ENCODE assay signal across 9 mouse cellular contexts in genomic region chr13:55171517-55172335, GRCm38 (mm10). TPM values are rescaled to one million over a fixed set of nuclear protein-coding genes. Genes with fewer than 3 reads are reported as not detected.
DNase-seq lines count a peak whose midpoint lies in the region; ATAC-seq and TF ChIP-seq lines count a peak whose summit lies in the region.
"Had no signal": no experiment of that assay in that cellular context is flagged by ENCODE, and none has a peak within 500 bp of the region (broad histone marks: within the 10 kb centered on the region; RNA-seq: fewer than 3 reads in every experiment).

No protein-coding gene starts in this region.

- H3K79me2 ChIP-seq in CH12.LX (replicated peaks; ENCODE audit: control insufficient read depth, extremely low read depth, insufficient read depth, poor library complexity, severe bottlenecking): no peaks in the 10 kb centered on the region

- dilution Hi-C loops in CH12.LX (cut with MboI; ENCODE audit: extremely low pct_ligation_motif_present, extremely low pct_unique_long_range_greater_than_20kb, low sequenced_read_pairs): no loop called here

- H3K9me3 ChIP-seq in CH12.LX (replicated peaks; ENCODE audit: low read length): peaks cover 2% of the 10 kb centered on the region
- H3K9me3 ChIP-seq in hindbrain, embryonic 14.5 days (ENCODE audit: control insufficient read depth, low read length): no peaks in the 10 kb centered on the region
- H3K9me3 ChIP-seq in stomach, embryonic 14.5 days (ENCODE audit: control insufficient read depth, low read depth, low read length): no peaks in the 10 kb centered on the region

- H3K4me3 ChIP-seq in CH12.LX (replicated peaks in 1 of 3; ENCODE audit: low read depth in 2 of 3, low read length in 2 of 3, poor library complexity in 1 of 3): no peak overlapping the region
- no peak overlapping the region for H3K4me3 ChIP-seq in hindbrain, embryonic 14.5 days (replicated peaks; ENCODE audit: low read length)
- no peak overlapping the region for H3K4me3 ChIP-seq in stomach, embryonic 14.5 days (ENCODE audit: low read depth, low read length)

- peaks cover 11 to 12% of the 10 kb centered on the region in 2 experiments for H3K4me1 ChIP-seq in CH12.LX (ENCODE audit: control insufficient read depth in 1 of 2, insufficient read depth in 2 of 2)
- H3K4me1 ChIP-seq in hindbrain, embryonic 14.5 days (replicated peaks; ENCODE audit: control insufficient read depth, insufficient read depth, low read length): peaks cover 20% of the 10 kb centered on the region
- H3K4me1 ChIP-seq in stomach, embryonic 14.5 days (ENCODE audit: control insufficient read depth, insufficient read depth, low read length): peaks cover 11% of the 10 kb centered on the region; the same call in 1 of the 2 replicates

- H3K27me3 ChIP-seq in CH12.LX (replicated peaks): peaks cover 12% of the 10 kb centered on the region
- H3K27me3 ChIP-seq in hindbrain, embryonic 14.5 days (ENCODE audit: control insufficient read depth, insufficient read depth, low read length): no peaks in the 10 kb centered on the region
- no peaks in the 10 kb centered on the region for H3K27me3 ChIP-seq in stomach, embryonic 14.5 days (ENCODE audit: control insufficient read depth, insufficient read depth, low read length)

- no peaks in the 10 kb centered on the region for H3K36me3 ChIP-seq in CH12.LX (replicated peaks in 1 of 2; ENCODE audit: control insufficient read depth in 1 of 2, insufficient read depth in 1 of 2, low read length in 1 of 2)
- H3K36me3 ChIP-seq in hindbrain, embryonic 14.5 days (replicated peaks; ENCODE audit: control insufficient read depth, insufficient read depth): no peaks in the 10 kb centered on the region
- H3K36me3 ChIP-seq in stomach, embryonic 14.5 days (ENCODE audit: control insufficient read depth, insufficient read depth, low read length): no peaks in the 10 kb centered on the region

- no peak for TF ChIP-seq RAD21 in CH12.LX (IDR thresholded peaks at IDR 0.05; ENCODE audit: low read depth, low read length)

- H3K4me2 ChIP-seq in CH12.LX (ENCODE audit: insufficient read depth, low read depth, poor library complexity, severe bottlenecking): 0 out of 2 replicates have a peak overlapping the region, but pooled peaks have one; percentile 0
- H3K4me2 ChIP-seq in hindbrain, embryonic 14.5 days (replicated peaks): peak overlapping the region; percentile 40
- peak overlapping the region; percentile 33 for H3K4me2 ChIP-seq in stomach, embryonic 14.5 days (replicated peaks; ENCODE audit: low read depth, low read length)

- intact Hi-C loops in left cerebral cortex, postnatal 4 days (cut with DNase I): loop anchor here (10.0 kb wide), 1 partner anchor 457 kb away; no protein-coding TSS in a partner anchor

- H3K27ac ChIP-seq in CH12.LX (ENCODE audit: insufficient read depth, low read depth): no peak overlapping the region
- H3K27ac ChIP-seq in hindbrain, embryonic 14.5 days: peak overlapping the region; percentile 44
- H3K27ac ChIP-seq in stomach, embryonic 14.5 days (ENCODE audit: low read length): peak overlapping the region; percentile 80

- DNase-seq in CH12.LX (ENCODE audit: extremely low read depth): no peak
- DNase-seq in adrenal gland, postnatal 25 days: peak; percentile 63
- peak; percentile 70 for DNase-seq in gastrocnemius, adult 18-20 months (ENCODE audit: low spot score)
- peak; percentile 59 for DNase-seq in hindbrain, embryonic 14.5 days (ENCODE audit: low spot score)
- peak; percentile 87 for DNase-seq in left cerebral cortex, postnatal 4 days
- DNase-seq in thymus, postnatal 4 days: no peak

- peak; percentile 80 for ATAC-seq in hindbrain, embryonic 14.5 days (ENCODE audit: low FRiP score)
- ATAC-seq in megakaryocyte progenitor cell, adult 5-6 weeks (replicated peaks; ENCODE audit: poor library complexity): peak; percentile 42; the same call in 1 of the 2 replicates
- ATAC-seq in stomach, embryonic 14.5 days (ENCODE audit: insufficient number of reproducible peaks, insufficient read depth, low FRiP score, low read depth): peak; percentile 33; the same call in 1 of the 2 replicates

- in situ Hi-C loops in CH12.LX (cut with MboI; ENCODE audit: low pct_ligation_motif_present, low pct_unique_long_range_greater_than_20kb, low sequenced_read_pairs): loop anchor here (10.0 kb wide), 1 partner anchor 377 kb away; no protein-coding TSS in a partner anchor

- 12% methylated on average over 26 of the region's 26 CpGs for WGBS in hindbrain, embryonic 14.5 days
- 8% methylated on average over 26 of the region's 26 CpGs for WGBS in stomach, embryonic 14.5 days

- no peak for TF ChIP-seq CTCF in CH12.LX (conservative IDR thresholded peaks at IDR 0.05 in 1 of 2, IDR thresholded peaks at IDR 0.05 in 1 of 2; ENCODE audit: low read depth in 2 of 2, low read length in 2 of 2)

- H3K9ac ChIP-seq in CH12.LX (ENCODE audit: insufficient read depth, low read depth): no peak overlapping the region
- peak overlapping the region; percentile 12; the same call in 1 of the 2 replicates for H3K9ac ChIP-seq in hindbrain, embryonic 14.5 days
- H3K9ac ChIP-seq in stomach, embryonic 14.5 days (replicated peaks; ENCODE audit: low read depth, low read length): 0 out of 2 replicates have a peak overlapping the region, but pooled peaks have one; percentile 10

- peak; percentile 24; the same call in 1 of the 2 replicates for TF ChIP-seq EP300 in CH12.LX (IDR thresholded peaks at IDR 0.05; ENCODE audit: low read length)

- TF ChIP-seq POLR2A in CH12.LX (IDR thresholded peaks at IDR 0.05; ENCODE audit: low read depth, low read length): no peak

TF ChIP-seq in CH12.LX, 34 proteins besides CTCF, POLR2A, EP300 and RAD21:
- no peak for TF ChIP-seq ELF1 (IDR thresholded peaks at IDR 0.05; ENCODE audit: low read depth, low read length)
- TF ChIP-seq TBP (conservative IDR thresholded peaks at IDR 0.05; ENCODE audit: low read depth, low read length): no peak
- TF ChIP-seq USF2 (conservative IDR thresholded peaks at IDR 0.05; ENCODE audit: low read depth, low read length): no peak
- no peak for TF ChIP-seq RCOR1 (conservative IDR thresholded peaks at IDR 0.05; ENCODE audit: low read depth, low read length)
- TF ChIP-seq MXI1 (IDR thresholded peaks at IDR 0.05; ENCODE audit: low read depth, low read length): no peak
- TF ChIP-seq MAFK (IDR thresholded peaks at IDR 0.05; ENCODE audit: insufficient replicate concordance, low read length): no peak
- no peak for TF ChIP-seq CHD2 (IDR thresholded peaks at IDR 0.05; ENCODE audit: low read length)
- TF ChIP-seq TCF12 (IDR thresholded peaks at IDR 0.05; ENCODE audit: low read depth, low read length): no peak
TF ChIP-seq in CH12.LX: peak in this region for 0.

RNA-seq across cellular contexts. Expression of gene Fgfr4, which starts 19.3 kb away (rescaled TPM):
- total RNA-seq in CH12.LX (2012; rRNA removed) (not detected in 2 replicates), CH12.LX (2014; rRNA removed) (not detected in 2 replicates)
- polyA plus RNA-seq in CH12.LX (2012; ENCODE audit: insufficient read length, low read depth): not detected in 2 replicates
- total RNA-seq in adrenal gland, postnatal 25 days (2021): 35.6 and 60.4 TPM in 2 replicates
- 1 to 10 TPM; 1.2 to 1.3 TPM for total RNA-seq in gastrocnemius, adult 18-20 months (2021)
- polyA plus RNA-seq in hindbrain, embryonic 14.5 days (2014; fragmentation: Nextera tagmentation; extraction: Ambion mirVana): 0.92 and 1.7 TPM in 2 replicates
- 1 to 10 TPM; 1.1 TPM for total RNA-seq in left cerebral cortex, postnatal 4 days (2021)
- not detected in 2 replicates for total RNA-seq in megakaryocyte progenitor cell, adult 5-6 weeks (2015)
- total RNA-seq in megakaryocyte progenitor cell, adult 5-6 weeks (2017): not detected in 2 replicates
- 7.3 and 7.8 TPM in 2 replicates for polyA plus RNA-seq in stomach, embryonic 14.5 days (2014; fragmentation: Nextera tagmentation; extraction: Ambion mirVana)
- total RNA-seq: neutrophil, adult 5-6 weeks had no signal

RNA-seq across cellular contexts. Expression of gene Nsd1, which starts 37.9 kb away (rescaled TPM):
- total RNA-seq in CH12.LX (2012; rRNA removed): 13.8 and 14.6 TPM in 2 replicates
- 11.2 and 11.8 TPM in 2 replicates for total RNA-seq in CH12.LX (2014; rRNA removed)
- polyA plus RNA-seq in CH12.LX (2012; ENCODE audit: insufficient read length, low read depth): 12.6 and 13.0 TPM in 2 replicates
- total RNA-seq in adrenal gland, postnatal 25 days (2021): 121 and 142 TPM in 2 replicates
- total RNA-seq in gastrocnemius, adult 18-20 months (2021): 10 to 100 TPM; 40.0 to 47.1 TPM
- 53.9 and 70.7 TPM in 2 replicates for polyA plus RNA-seq in hindbrain, embryonic 14.5 days (2014; fragmentation: Nextera tagmentation; extraction: Ambion mirVana)
- total RNA-seq in left cerebral cortex, postnatal 4 days (2021): 100 to 1,000 TPM; 155 to 163 TPM
- 90.4 and 94.9 TPM in 2 replicates for total RNA-seq in megakaryocyte progenitor cell, adult 5-6 weeks (2015)
- 74.5 and 89.7 TPM in 2 replicates for total RNA-seq in megakaryocyte progenitor cell, adult 5-6 weeks (2017)
- 96.3 and 97.6 TPM in 2 replicates for polyA plus RNA-seq in stomach, embryonic 14.5 days (2014; fragmentation: Nextera tagmentation; extraction: Ambion mirVana)

RNA-seq across cellular contexts. Expression of gene Gm17617, which starts 38.4 kb away (rescaled TPM):
- total RNA-seq in CH12.LX (2012; rRNA removed) (not detected in 2 replicates), CH12.LX (2014; rRNA removed) (not detected in 2 replicates)
- not detected in 2 replicates for polyA plus RNA-seq in CH12.LX (2012; ENCODE audit: insufficient read length, low read depth)
- total RNA-seq in adrenal gland, postnatal 25 days (2021): not detected in 2 replicates
- total RNA-seq in gastrocnemius, adult 18-20 months (2021): not detected
- polyA plus RNA-seq in hindbrain, embryonic 14.5 days (2014; fragmentation: Nextera tagmentation; extraction: Ambion mirVana): not detected in 2 replicates
- not detected for total RNA-seq in left cerebral cortex, postnatal 4 days (2021)
- not detected in 2 replicates for total RNA-seq in megakaryocyte progenitor cell, adult 5-6 weeks (2015)
- not detected in 2 replicates for total RNA-seq in megakaryocyte progenitor cell, adult 5-6 weeks (2017)
- not detected in 2 replicates for polyA plus RNA-seq in stomach, embryonic 14.5 days (2014; fragmentation: Nextera tagmentation; extraction: Ambion mirVana)
- total RNA-seq: neutrophil, adult 5-6 weeks had no signal

Comparison
In these comparisons a context has a peak if more than half of its experiments do, and no peak if none do; other contexts are left out.
1. DNase-seq: peak in adrenal gland, postnatal 25 days (single experiment), gastrocnemius, adult 18-20 months (single experiment), hindbrain, embryonic 14.5 days (single experiment) and left cerebral cortex, postnatal 4 days (single experiment); none in CH12.LX (single experiment) and thymus, postnatal 4 days (single experiment).
2. RNA of gene Fgfr4, which starts 19.3 kb away (total RNA-seq): 35.6 to 60.4 TPM in adrenal gland, postnatal 25 days; 1.2 to 1.3 TPM in gastrocnemius, adult 18-20 months, 1.1 TPM in left cerebral cortex, postnatal 4 days, not detected in CH12.LX and not detected in megakaryocyte progenitor cell, adult 5-6 weeks; every median in the first group is over 10 times any median in the second.
3. Peak in every context shown above with its lines, with median percentiles within 50 percentile points of each other: H3K4me2 ChIP-seq and ATAC-seq.